Comparison of ENCODE assay signal across 29 mouse cellular contexts in genomic region chr2:6080037-6080436, GRCm38 (mm10). TPM values are rescaled to one million over a fixed set of nuclear protein-coding genes. Genes with fewer than 3 reads are reported as not detected.
A peak's percentile ranks its signal among the peaks of the same experiment; 100 is the strongest.
DNase-seq lines count a peak whose midpoint lies in the region; ATAC-seq and TF ChIP-seq lines count a peak whose summit lies in the region.
"Had no signal": no experiment of that assay in that cellular context is flagged by ENCODE, and none has a peak within 500 bp of the region (broad histone marks: within the 10 kb centered on the region; RNA-seq: fewer than 3 reads in every experiment).

No protein-coding gene starts in this region.

- no peaks in the 10 kb centered on the region for H3K27me3 ChIP-seq in lung, postnatal 0 days (replicated peaks; ENCODE audit: insufficient read depth, low read length)
- H3K27me3 ChIP-seq: hindbrain, embryonic 13.5 days; limb, embryonic 13.5 days; midbrain, embryonic 15.5 days; Patski had no signal

- TF ChIP-seq CTCF in lung, postnatal 0 days (IDR thresholded peaks at IDR 0.05): no peak

- no peaks in the 10 kb centered on the region for H3K36me3 ChIP-seq in lung, postnatal 0 days (ENCODE audit: insufficient read depth, low read length)
- H3K36me3 ChIP-seq: heart, embryonic 12.5 days; hindbrain, embryonic 13.5 days; limb, embryonic 13.5 days; liver, embryonic 12.5 days; midbrain, embryonic 10.5 days; midbrain, embryonic 15.5 days had no signal

- peak; percentile 59 for ATAC-seq in lung, postnatal 0 days
- ATAC-seq in CD4-positive, CD25-positive, alpha-beta regulatory T cell, adult 4 months: peak; percentile 14
- 0 out of 2 replicates have a peak, but pooled peaks have one; percentile 8 for ATAC-seq in megakaryocyte-erythroid progenitor cell, adult 5-6 weeks (replicated peaks; ENCODE audit: low FRiP score, low TSS enrichment, poor library complexity, severe bottlenecking)
- ATAC-seq in megakaryocyte, adult 5-6 weeks (ENCODE audit: poor library complexity, severe bottlenecking): no peak
- ATAC-seq: forebrain, embryonic 14.5 days; liver, embryonic 12.5 days; liver, postnatal 0 days; midbrain, embryonic 15.5 days; Patski had no signal

- H3K9me3 ChIP-seq in lung, postnatal 0 days (ENCODE audit: low read length): no peaks in the 10 kb centered on the region
- H3K9me3 ChIP-seq: heart, embryonic 12.5 days; hindbrain, embryonic 13.5 days; limb, embryonic 13.5 days; liver, embryonic 12.5 days; midbrain, embryonic 10.5 days; midbrain, embryonic 15.5 days had no signal

- 60% methylated on average over 1 of the region's 1 CpGs for WGBS in lung, postnatal 0 days

- H3K4me1 ChIP-seq in lung, postnatal 0 days (ENCODE audit: insufficient read depth, low read depth, low read length): no peaks in the 10 kb centered on the region
- H3K4me1 ChIP-seq: liver, embryonic 12.5 days; midbrain, embryonic 10.5 days; midbrain, embryonic 15.5 days had no signal

- 0 out of 2 replicates have a peak, but pooled peaks have one; percentile 16 for TF ChIP-seq EP300 in lung, postnatal 0 days (IDR thresholded peaks at IDR 0.05)

- no peak overlapping the region for H3K4me3 ChIP-seq in lung, postnatal 0 days (ENCODE audit: low read depth, low read length)
- H3K4me3 ChIP-seq: heart, embryonic 12.5 days; hindbrain, embryonic 13.5 days; limb, embryonic 13.5 days; liver, embryonic 12.5 days; midbrain, embryonic 10.5 days; midbrain, embryonic 15.5 days had no signal

- H3K4me2 ChIP-seq in lung, postnatal 0 days (replicated peaks; ENCODE audit: low read depth, low read length): no peak overlapping the region
- H3K4me2 ChIP-seq: heart, embryonic 12.5 days; hindbrain, embryonic 13.5 days; limb, embryonic 13.5 days; liver, embryonic 12.5 days; midbrain, embryonic 15.5 days had no signal

- DNase-seq in heart, adult 11 months: peak; percentile 78
- DNase-seq in heart, adult 8-10 months (ENCODE audit: low spot score): no peak
- peak; percentile 56 for DNase-seq in lung, postnatal 0 days (ENCODE audit: low spot score)
- DNase-seq in lung, postnatal 10 days: no peak
- no peak for DNase-seq in liver
- DNase-seq: adrenal gland, postnatal 14 days; cerebellum, adult 11 months; cerebellum, adult 9-10 months; gastrocnemius, postnatal 25 days; heart, adult 18-20 months; heart, postnatal 4 days; kidney, adult 9 months; kidney, postnatal 36 days; liver, postnatal 0 days; right cerebral cortex, postnatal 4 days; thymus, adult 2 months; thymus, postnatal 36 days had no signal

- no peak overlapping the region for H3K9ac ChIP-seq in lung, postnatal 0 days (replicated peaks; ENCODE audit: low read depth)
- H3K9ac ChIP-seq: heart, embryonic 12.5 days; hindbrain, embryonic 13.5 days; limb, embryonic 13.5 days; liver, embryonic 12.5 days; liver, postnatal 0 days; midbrain, embryonic 15.5 days had no signal

- peak overlapping the region; percentile 9; the same call in 1 of the 2 replicates for H3K27ac ChIP-seq in lung, postnatal 0 days (ENCODE audit: low read length)
- H3K27ac ChIP-seq: hindbrain, embryonic 13.5 days; limb, embryonic 13.5 days; liver, embryonic 12.5 days; midbrain, embryonic 10.5 days; midbrain, embryonic 15.5 days had no signal

RNA-seq across cellular contexts. Expression of gene Proser2, which starts 50.0 kb away (rescaled TPM):
- total RNA-seq in heart, adult 8-10 months (2022): 10 to 100 TPM in 3 of 4 experiments, 1 to 10 TPM in 1; 8.5 to 15.9 (median 14.0) TPM
- polyA plus RNA-seq in lung, postnatal 0 days (2015; fragmentation: Nextera tagmentation; extraction: Ambion mirVana): 14.0 and 15.2 TPM in 2 replicates
- under 1 TPM; 0.18 to 0.26 TPM for polyA plus RNA-seq in CD4-positive, CD25-positive, alpha-beta regulatory T cell, adult 4 months (2017; shearing (Covaris generic))
- not detected in 2 replicates for total RNA-seq in megakaryocyte-erythroid progenitor cell, adult 5-6 weeks (2014; fragmentation: Nextera tagmentation)
- total RNA-seq in megakaryocyte-erythroid progenitor cell, adult 5-6 weeks (2017): not detected in 2 replicates
- total RNA-seq in megakaryocyte, adult 5-6 weeks (2015): not detected in 2 replicates
- 0.15 TPM in 1 of 2 replicates, not detected in the other for total RNA-seq in megakaryocyte, adult 5-6 weeks (2017)
- total RNA-seq: MEL had no signal

Comparison
In these comparisons a context has a peak if more than half of its experiments do, and no peak if none do; other contexts are left out.
1. DNase-seq: peak in heart, adult 11 months (single experiment) and lung, postnatal 0 days (single experiment); none in heart, adult 8-10 months (single experiment), lung, postnatal 10 days (single experiment) and liver (single experiment).
2. RNA of gene Proser2, which starts 50.0 kb away (total RNA-seq): 8.5 to 15.9 TPM in heart, adult 8-10 months; 0.15 TPM in megakaryocyte, adult 5-6 weeks and not detected in megakaryocyte-erythroid progenitor cell, adult 5-6 weeks; every median in the first group is over 4 times any median in the second.